Mouse (Mus musculus) heart, postnatal 0 days (tissue): Measurements from ENCODE around the gene Magi2. TPM values are rescaled to one million over a fixed set of nuclear protein-coding genes. Genes with fewer than 3 reads are reported as not detected.

Source experiments
- ATAC-seq: fragments of 200-750 bp; cut with Nextera tagmentation; 2 replicates; pipeline ENCODE4 v1.8.0; 2017; ENCODE audit warnings: low read depth, moderate number of reproducible peaks, moderate library complexity; ENCODE audit not compliant: insufficient read depth
- DNase-seq: peaks from one replicate; pipeline ENCODE4 v3.0.0-alpha.2; 2016; ENCODE audit warnings: low spot score
- H3K27ac ChIP-seq: fragments of 300-500 bp; sonication (generic); 2 replicates; pipeline ENCODE4 v1.5.1; 2014; ENCODE audit warnings: low read depth, mild to moderate bottlenecking
- H3K27me3 ChIP-seq: fragments of 300-500 bp; sonication (generic); 2 replicates; pipeline ENCODE4 v1.6.1; 2014; ENCODE audit warnings: low read length, mixed read lengths; ENCODE audit not compliant: control insufficient read depth, insufficient read depth
- H3K36me3 ChIP-seq: fragments of 300-500 bp; sonication (generic); replicated peaks from 2 replicates; pipeline ENCODE4 v1.6.1; 2014; ENCODE audit warnings: low read length, mixed read lengths; ENCODE audit not compliant: control insufficient read depth, insufficient read depth
- H3K4me1 ChIP-seq: fragments of 300-500 bp; sonication (generic); 2 replicates; pipeline ENCODE4 v1.6.1; 2014; ENCODE audit warnings: antibody characterized with exemption; ENCODE audit not compliant: control insufficient read depth, insufficient read depth
- H3K4me2 ChIP-seq: fragments of 300-500 bp; sonication (generic); 2 replicates; pipeline ENCODE4 v1.6.1; 2014; ENCODE audit warnings: low read depth, mild to moderate bottlenecking, low read length, moderate library complexity
- H3K4me3 ChIP-seq: fragments of 300-500 bp; sonication (generic); 2 replicates; pipeline ENCODE4 v1.5.1; 2014; ENCODE audit warnings: low read depth, low read length
- H3K9ac ChIP-seq: fragments of 300-500 bp; sonication (generic); replicated peaks from 2 replicates; pipeline ENCODE4 v1.6.1; 2014; ENCODE audit warnings: low read depth, low read length, mixed read lengths
- H3K9me3 ChIP-seq: fragments of 300-500 bp; sonication (generic); replicated peaks from 2 replicates; pipeline ENCODE4 v1.6.1; 2016; ENCODE audit warnings: low read length; ENCODE audit not compliant: control insufficient read depth
- CTCF ChIP-seq: IDR thresholded peaks from 2 replicates; pipeline ENCODE4 v1.5.1; 2016; ENCODE audit warnings: antibody characterized with exemption, control low read depth, low read depth
- EP300 ChIP-seq: IDR thresholded peaks from 2 replicates; pipeline ENCODE4 v1.6.1; 2016; ENCODE audit warnings: antibody characterized with exemption, low read depth
- WGBS: fragments of 180-500 bp; shearing (Covaris S2); extraction: QIAGEN DNeasy Blood & Tissue Kit; methylation state at CpG from one replicate; pipeline ENCODE4 v1.1.7; 2014; 5-methylcytosine and 5-hydroxymethylcytosine counted together
- polyA plus RNA-seq: library from polyadenylated mRNA; unstranded; fragments of >200 nt; fragmentation: Nextera tagmentation; extraction: Ambion mirVana; gene quantifications from 2 replicates; pipeline ENCODE4 v1.2.1, GENCODE M21; 2015
- total RNA-seq: library from RNA; depleted of rRNA; stranded (reverse); fragments of >200 nt; gene quantifications from 2 replicates; pipeline ENCODE4 v1.2.3, GENCODE M21; 2014; ENCODE audit warnings: low replicate concordance

The Magi2 gene
- total and polyA plus RNA-seq, 2 experiments from 2014 or later = 1.7 to 9.5 TPM

DNA sequence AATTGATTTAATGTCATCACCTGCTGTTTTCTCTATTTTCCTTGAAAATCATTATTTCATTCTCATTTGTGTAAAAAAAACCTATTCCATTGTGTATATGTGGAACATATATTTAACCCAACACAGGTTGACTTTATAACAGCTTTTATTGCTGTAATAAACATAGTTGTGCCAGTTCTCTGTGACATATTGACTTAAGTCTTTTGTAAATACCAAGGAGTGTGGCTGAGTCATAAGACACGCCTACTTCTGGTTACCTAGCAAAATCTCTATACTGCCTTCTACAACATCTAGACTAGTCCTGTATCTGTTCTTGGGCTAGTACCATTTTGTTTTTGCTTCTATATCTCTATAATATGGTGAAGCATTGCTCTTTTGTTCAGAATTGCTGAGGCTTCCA, 737.3 kb downstream of the Magi2 start:
- no peak overlapping the region for H3K4me3 ChIP-seq
- no peaks in the 10 kb centered on the region for H3K36me3 ChIP-seq
- no peaks in the 10 kb centered on the region for H3K27me3 ChIP-seq
- no peaks in the 10 kb centered on the region for H3K4me1 ChIP-seq
- 80% methylated on average over 1 of the region's 1 CpGs for WGBS
- ATAC-seq (no peak), DNase-seq (no peak)
- H3K27ac ChIP-seq = no peak overlapping the region
- H3K4me2 ChIP-seq = no peak overlapping the region
- no peak for TF ChIP-seq EP300
- no peak for TF ChIP-seq CTCF
- no peak overlapping the region for H3K9ac ChIP-seq
- H3K9me3 ChIP-seq = no peaks in the 10 kb centered on the region

DNA sequence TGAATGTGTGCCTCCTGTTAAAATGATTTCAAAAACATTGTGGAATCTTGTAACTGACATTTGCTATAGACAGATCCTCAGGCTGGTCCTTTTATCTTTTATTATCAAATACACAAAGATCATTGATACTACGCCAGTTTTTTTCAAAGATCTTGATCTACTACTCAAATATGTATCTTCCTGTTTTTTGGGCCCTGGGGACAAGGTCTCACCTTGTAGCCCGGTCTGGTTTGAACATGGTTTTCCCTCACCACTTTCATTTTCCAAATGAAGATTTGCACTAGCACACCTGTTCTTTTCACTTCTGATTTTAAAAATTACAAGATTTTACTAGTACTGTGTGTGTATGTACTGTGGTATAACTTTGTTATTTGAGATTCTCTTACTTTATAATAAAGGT, 745.9 kb downstream of the Magi2 start:
- WGBS = 77% methylated on average over 2 of the region's 2 CpGs
- Histone ChIP-seq H3K36me3 (no peaks in the 10 kb centered on the region), H3K27ac (no peak overlapping the region), H3K9me3 (no peaks in the 10 kb centered on the region), H3K4me2 (no peak overlapping the region), H3K9ac (no peak overlapping the region), H3K4me1 (no peaks in the 10 kb centered on the region), H3K27me3 (no peaks in the 10 kb centered on the region), H3K4me3 (no peak overlapping the region)
- TF ChIP-seq CTCF = no peak
- no peak for TF ChIP-seq EP300
- ATAC-seq = no peak
- no peak for DNase-seq

DNA sequence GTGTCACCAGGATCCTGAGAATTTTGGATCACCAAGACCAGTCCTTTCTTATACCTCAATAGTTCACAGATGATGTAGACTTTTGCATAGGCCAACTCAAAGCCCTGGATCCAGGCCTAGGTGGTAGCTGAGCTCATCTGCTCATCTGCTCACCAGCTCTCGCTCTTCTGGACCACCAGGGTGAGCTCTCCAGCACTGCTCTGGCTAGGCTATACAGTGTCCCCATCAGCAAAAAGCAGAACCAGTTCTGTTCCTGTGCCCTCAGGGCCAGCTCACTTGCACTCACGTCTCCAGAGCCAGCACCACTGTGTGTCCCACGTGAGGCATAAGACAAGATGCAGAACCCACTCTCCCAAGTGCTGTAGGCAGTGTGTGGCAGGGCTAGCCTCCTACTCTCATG, 747.0 kb downstream of the Magi2 start:
- Histone ChIP-seq H3K4me3 (no peak overlapping the region), H3K27me3 (no peaks in the 10 kb centered on the region), H3K9me3 (no peaks in the 10 kb centered on the region), H3K36me3 (no peaks in the 10 kb centered on the region), H3K4me1 (no peaks in the 10 kb centered on the region), H3K9ac (no peak overlapping the region), H3K27ac (no peak overlapping the region), H3K4me2 (no peak overlapping the region)
- DNase-seq (no peak), ATAC-seq (no peak)
- TF ChIP-seq CTCF (no peak), EP300 (no peak)
- 81% methylated on average over 3 of the region's 3 CpGs for WGBS

DNA sequence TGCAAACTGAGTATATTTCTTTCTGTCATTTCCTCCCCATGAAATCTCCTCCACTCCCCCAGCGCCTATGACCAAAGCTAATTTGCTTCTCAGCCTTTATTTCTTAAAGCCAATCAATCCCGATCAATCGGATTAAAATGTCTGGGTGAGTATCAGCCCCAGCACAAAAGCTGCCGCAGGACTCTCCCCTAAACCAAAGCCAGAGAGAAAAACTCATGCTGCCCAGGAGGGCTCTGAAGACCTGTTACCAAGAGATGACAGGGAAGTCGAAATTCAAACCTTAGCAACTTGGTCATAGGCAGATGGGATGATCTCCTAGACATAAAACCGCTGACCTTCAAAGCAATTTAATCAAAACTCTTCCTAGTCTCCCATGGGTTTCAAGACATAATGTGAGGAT, 754.7 kb downstream of the Magi2 start:
- DNase-seq = no peak
- no peaks in the 10 kb centered on the region for H3K27me3 ChIP-seq
- 0 out of 2 replicates have a peak, but pooled peaks cover 3% of the 10 kb centered on the region for H3K9me3 ChIP-seq
- H3K4me2 ChIP-seq = no peak overlapping the region
- no peaks in the 10 kb centered on the region for H3K36me3 ChIP-seq
- no peak for ATAC-seq
- WGBS = 81% methylated on average over 6 of the region's 6 CpGs
- no peak overlapping the region for H3K4me3 ChIP-seq
- H3K27ac ChIP-seq = no peak overlapping the region
- TF ChIP-seq CTCF (no peak), EP300 (no peak)
- H3K4me1 ChIP-seq = no peaks in the 10 kb centered on the region
- H3K9ac ChIP-seq = no peak overlapping the region

DNA sequence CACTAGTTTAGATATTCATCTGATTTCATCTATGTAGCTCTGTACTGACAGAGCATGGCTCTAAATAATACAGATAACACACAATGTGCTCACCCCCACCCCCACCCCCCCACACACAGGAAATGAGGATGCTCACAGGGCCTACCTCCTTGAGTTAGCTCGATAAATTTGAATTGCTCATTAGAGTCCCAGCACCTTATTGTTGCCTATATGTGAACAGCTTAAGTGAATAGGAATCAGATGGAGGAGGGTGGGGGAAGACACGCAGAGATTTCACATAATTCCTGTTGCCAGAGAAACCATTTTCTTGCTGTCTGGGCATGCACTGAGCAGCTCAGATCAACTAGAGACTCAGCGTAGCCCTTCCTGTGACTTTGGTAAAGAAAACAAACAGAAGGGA, 755.2 kb downstream of the Magi2 start:
- Histone ChIP-seq H3K27ac (no peak overlapping the region), H3K4me3 (no peak overlapping the region), H3K4me1 (no peaks in the 10 kb centered on the region), H3K27me3 (no peaks in the 10 kb centered on the region), H3K9me3 (0 out of 2 replicates have a peak, but pooled peaks cover 3% of the 10 kb centered on the region), H3K9ac (no peak overlapping the region), H3K4me2 (no peak overlapping the region), H3K36me3 (no peaks in the 10 kb centered on the region)
- no peak for DNase-seq
- TF ChIP-seq CTCF (no peak), EP300 (no peak)
- no peak for ATAC-seq
- WGBS = 69% methylated on average over 3 of the region's 3 CpGs

DNA sequence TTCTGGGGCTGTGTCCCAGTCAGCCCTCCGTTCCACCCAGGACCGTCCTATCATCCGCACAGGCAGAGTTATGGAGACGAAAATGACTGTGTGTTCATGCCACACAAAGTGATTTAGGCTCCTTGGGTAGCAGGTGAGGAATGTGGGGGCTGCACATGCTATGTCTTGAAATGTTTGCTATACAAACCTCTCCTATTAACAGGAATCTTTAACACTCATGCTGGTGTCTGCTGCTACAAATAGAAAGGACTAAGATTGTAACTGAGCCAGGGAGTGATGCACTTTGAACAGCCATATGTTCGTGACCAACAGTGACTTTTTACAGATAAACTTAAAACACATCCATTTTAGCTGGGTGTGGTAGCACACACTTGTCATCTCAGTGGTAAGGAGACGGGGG, 772.6 kb downstream of the Magi2 start:
- TF ChIP-seq EP300 = no peak
- TF ChIP-seq CTCF = no peak
- H3K4me3 ChIP-seq = no peak overlapping the region
- WGBS = 51% methylated on average over 6 of the region's 6 CpGs
- no peaks in the 10 kb centered on the region for H3K9me3 ChIP-seq
- H3K36me3 ChIP-seq = no peaks in the 10 kb centered on the region
- no peak for DNase-seq
- H3K9ac ChIP-seq = no peak overlapping the region
- H3K27ac ChIP-seq = no peak overlapping the region
- H3K4me1 ChIP-seq = no peaks in the 10 kb centered on the region
- no peaks in the 10 kb centered on the region for H3K27me3 ChIP-seq
- no peak for ATAC-seq
- H3K4me2 ChIP-seq = no peak overlapping the region
